In the genomic region with DNA sequence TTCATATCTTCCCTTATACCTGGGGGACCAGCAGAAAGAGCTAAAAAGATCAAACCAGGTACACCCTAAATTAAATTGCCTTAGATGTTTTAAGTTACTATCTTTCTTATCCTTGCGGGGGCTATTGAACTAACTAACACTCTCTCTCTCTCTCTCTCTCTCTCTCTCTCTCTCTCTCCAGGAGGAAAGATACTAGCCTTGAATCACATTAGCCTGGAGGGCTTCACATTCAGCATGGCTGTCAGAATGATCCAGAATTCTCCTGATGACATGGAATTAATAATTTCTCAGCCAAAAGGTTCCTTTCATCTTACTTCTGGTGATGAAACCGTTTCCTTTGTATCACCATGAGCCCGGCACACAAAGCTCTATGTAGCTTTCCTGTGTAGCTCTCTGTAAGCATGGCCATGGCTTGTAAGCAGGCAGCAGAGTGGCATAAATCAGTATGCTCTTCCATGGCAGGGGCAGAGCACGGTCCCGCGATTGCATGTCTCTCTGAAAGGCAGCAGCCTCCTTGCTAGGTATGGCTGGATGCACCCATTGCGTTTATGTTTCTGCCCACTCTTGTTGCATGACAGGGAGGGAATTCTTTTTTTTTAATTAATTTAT, we compare ENCODE assay signal across 13 mouse cellular contexts. TPM values are rescaled to one million over a fixed set of nuclear protein-coding genes. Genes with fewer than 3 reads are reported as not detected.
"Had no signal": no experiment of that assay in that cellular context is flagged by ENCODE, and none has a peak within 500 bp of the region (broad histone marks: within the 10 kb centered on the region; RNA-seq: fewer than 3 reads in every experiment).

No protein-coding gene starts in this region.

- H3K36me3 ChIP-seq: limb, embryonic 10.5 days; liver, embryonic 15.5 days had no signal

- H3K9me3 ChIP-seq: limb, embryonic 10.5 days; liver, embryonic 15.5 days had no signal

- DNase-seq: kidney, adult 18-20 months; kidney, postnatal 25 days; lung, adult 2 months; lung, postnatal 36 days; right cerebral cortex, postnatal 14 days; thymus, postnatal 4 days had no signal

- H3K27ac ChIP-seq: left cerebral cortex, adult 2 months; limb, embryonic 10.5 days; liver, embryonic 15.5 days had no signal

- H3K4me3 ChIP-seq: left cerebral cortex, adult 2 months; limb, embryonic 10.5 days; liver, embryonic 15.5 days had no signal

- H3K4me1 ChIP-seq: limb, embryonic 10.5 days; liver, embryonic 15.5 days had no signal

- H3K9ac ChIP-seq: liver, embryonic 15.5 days had no signal

- ATAC-seq: lung, postnatal 0 days had no signal

- H3K4me2 ChIP-seq: liver, embryonic 11.5 days; liver, embryonic 15.5 days had no signal

- H3K27me3 ChIP-seq: liver, embryonic 15.5 days had no signal

RNA-seq across cellular contexts. Expression of gene Ptpn20, which starts 49.3 kb away (rescaled TPM):
- polyA plus RNA-seq: kidney, embryonic 14.5 days; lung, postnatal 0 days; small intestine, adult 2 months had no signal
